Mouse (Mus musculus) small intestine, adult 2 months (tissue): Measurements from ENCODE around the gene Guca1b.

Experiments used
- CTCF ChIP-seq: fragments of 200-500 bp; IDR thresholded peaks from 2 replicates; pipeline ENCODE4 v1.5.1; 2012; ENCODE audit warnings: low read depth, mild to moderate bottlenecking, control low read depth, inconsistent platforms, low read length, moderate library complexity, mixed read lengths; ENCODE audit not compliant: insufficient replicate concordance, insufficient read length; ENCODE audit errors: extremely low read depth
- POLR2A ChIP-seq: fragments of 200-500 bp; IDR thresholded peaks from 2 replicates; pipeline ENCODE4 v1.6.1; 2012; ENCODE audit warnings: low read depth, mild to moderate bottlenecking, control low read depth, inconsistent platforms, low read length, moderate library complexity

DNA sequence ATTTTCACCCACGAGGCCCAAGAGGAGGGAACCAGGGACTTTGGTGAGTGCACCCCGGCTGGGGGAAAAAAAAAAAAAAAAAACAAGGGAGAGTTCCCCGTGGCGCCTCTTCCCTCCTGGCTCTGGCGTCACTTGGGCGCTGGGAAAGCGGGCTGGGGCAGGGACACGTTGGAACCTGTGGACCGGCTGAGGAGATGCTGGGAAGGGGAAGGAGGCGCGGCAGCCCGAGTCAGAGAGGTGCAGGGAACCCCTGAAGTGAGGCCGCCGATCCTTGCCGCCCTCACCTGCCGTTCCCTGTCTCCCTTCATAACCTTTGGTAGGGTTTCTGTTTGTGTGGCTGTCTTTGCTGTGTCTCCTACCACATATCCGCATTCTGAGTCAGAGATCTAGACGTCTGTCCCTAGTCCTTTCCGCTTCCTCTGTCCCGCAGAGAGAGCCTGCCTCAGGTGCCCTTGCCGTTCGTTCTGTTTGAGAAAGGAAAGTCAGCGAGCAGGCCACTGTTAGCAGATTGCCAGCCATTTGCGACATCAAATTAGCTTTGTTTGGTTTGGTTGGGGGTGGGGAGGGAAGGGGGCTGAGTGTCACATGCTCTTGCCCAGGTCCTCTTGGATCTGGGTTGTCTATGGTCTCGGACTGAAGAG lies 51.8 kb downstream of the Guca1b start, which contains the start of gene 1700001C19Rik:
- TF ChIP-seq POLR2A, result no peak
- no peak for TF ChIP-seq CTCF
